Mouse (Mus musculus): ENCODE results near the gene Ung. TPM values are rescaled to one million over a fixed set of nuclear protein-coding genes. Genes with fewer than 3 reads are reported as not detected.

The Ung gene
- total and polyA plus RNA-seq, 3 experiments: 24.4 to 32.1 (median 27.1) TPM

DNA sequence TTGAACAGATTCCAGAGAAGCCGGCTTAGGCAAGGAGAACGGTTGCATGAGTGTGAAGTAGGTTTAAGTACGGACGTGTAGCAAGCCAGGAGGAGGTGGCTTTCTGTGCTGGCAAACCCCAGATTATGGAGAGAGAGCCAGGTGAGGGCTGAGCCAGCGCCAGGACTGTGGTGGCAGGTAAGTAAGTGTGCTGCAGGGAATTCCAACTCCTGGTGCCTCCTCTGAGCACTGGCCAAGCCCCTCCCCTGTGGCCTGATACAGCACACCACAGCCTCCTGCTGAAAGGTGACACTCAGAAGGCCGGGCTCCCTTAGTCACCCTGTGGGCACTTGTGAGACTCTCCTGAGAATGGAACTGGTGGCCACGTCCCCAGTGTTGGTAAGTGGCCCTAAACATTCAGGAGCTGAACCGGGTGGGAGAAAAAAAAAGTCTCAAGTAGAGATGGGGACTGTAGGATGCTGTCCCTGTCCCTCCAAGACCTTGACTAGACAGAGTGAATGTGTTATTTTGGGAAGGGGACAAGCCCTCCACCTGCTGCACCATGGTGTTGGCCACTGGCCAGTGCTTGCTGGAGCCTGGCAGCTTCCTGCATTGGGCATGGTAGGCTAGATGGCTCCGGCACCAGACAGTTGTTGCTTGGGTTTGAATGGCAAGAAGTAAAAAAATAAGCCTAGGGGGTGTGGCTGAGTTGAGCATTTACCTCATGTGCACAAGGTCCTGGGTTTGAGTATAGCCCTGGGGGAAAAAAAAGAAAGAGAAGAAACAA lies 25.2 kb downstream of the Ung start:
- Histone ChIP-seq H3K4me1 (ENCODE audit: control insufficient read depth, insufficient read depth, low read length) (peaks cover 2% of the 10 kb centered on the region; the same call in 1 of the 2 replicates), H3K9ac (ENCODE audit: low read depth, low read length) (no peak overlapping the region), H3K79me2 (replicated peaks; ENCODE audit: control insufficient read depth, insufficient read depth, low read length) (no peaks in the 10 kb centered on the region; the same call in 1 of the 2 replicates), H3K36me3 (ENCODE audit: control insufficient read depth, insufficient read depth, low read length) (no peaks in the 10 kb centered on the region), H3K27ac (peak overlapping the region; percentile 49), H3K27me3 (ENCODE audit: control insufficient read depth, insufficient read depth, low read length) (no peaks in the 10 kb centered on the region), H3K4me3 (no peak overlapping the region)
- TF ChIP-seq EP300 (IDR thresholded peaks at IDR 0.05; ENCODE audit: insufficient read depth, low read depth, low read length) (no peak), CTCF (IDR thresholded peaks at IDR 0.05) (no peak), POLR2A (IDR thresholded peaks at IDR 0.05; ENCODE audit: insufficient read depth, low read depth, low read length) (no peak)
- intact Hi-C loops (cut with DNase I): no loop called here
- peak in 1 of 2 experiments; percentile 61 for DNase-seq
- WGBS: 40% methylated on average over 9 of the region's 9 CpGs

DNA sequence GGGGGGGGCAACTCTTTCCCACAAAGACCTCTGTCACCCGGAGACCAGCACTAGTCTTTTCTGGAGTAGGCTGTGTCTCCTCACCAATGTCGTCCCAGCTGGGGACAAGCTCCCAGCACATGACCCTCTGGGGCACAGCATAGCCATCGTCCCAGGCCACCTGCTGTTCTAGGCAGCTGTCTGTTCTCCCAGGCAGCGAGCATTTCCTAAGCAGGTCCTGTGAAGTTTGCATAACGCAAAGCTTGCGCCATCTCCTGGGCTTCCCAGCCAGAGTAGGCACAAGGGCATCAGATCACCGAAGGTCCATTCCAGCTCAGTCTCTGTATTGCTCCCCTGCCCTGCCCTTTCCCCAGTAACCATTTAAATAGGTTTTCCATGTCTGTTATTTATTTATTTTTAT lies 27.1 kb downstream of the Ung start:
- Histone ChIP-seq H3K4me3 (no peak overlapping the region), H3K4me1 (ENCODE audit: control insufficient read depth, insufficient read depth, low read length) (peaks cover 2% of the 10 kb centered on the region; the same call in 1 of the 2 replicates), H3K79me2 (replicated peaks; ENCODE audit: control insufficient read depth, insufficient read depth, low read length) (no peaks in the 10 kb centered on the region; the same call in 1 of the 2 replicates), H3K9ac (ENCODE audit: low read depth, low read length) (no peak overlapping the region), H3K27ac (no peak overlapping the region), H3K27me3 (ENCODE audit: control insufficient read depth, insufficient read depth, low read length) (no peaks in the 10 kb centered on the region), H3K36me3 (ENCODE audit: control insufficient read depth, insufficient read depth, low read length) (peaks cover 3% of the 10 kb centered on the region; the same call in 1 of the 2 replicates)
- intact Hi-C loops (cut with DNase I): no loop called here
- no peak for DNase-seq
- WGBS: 47% methylated on average over 7 of the region's 7 CpGs
- TF ChIP-seq CTCF (IDR thresholded peaks at IDR 0.05) (no peak), EP300 (IDR thresholded peaks at IDR 0.05; ENCODE audit: insufficient read depth, low read depth, low read length) (no peak), POLR2A (IDR thresholded peaks at IDR 0.05; ENCODE audit: insufficient read depth, low read depth, low read length) (no peak)

DNA sequence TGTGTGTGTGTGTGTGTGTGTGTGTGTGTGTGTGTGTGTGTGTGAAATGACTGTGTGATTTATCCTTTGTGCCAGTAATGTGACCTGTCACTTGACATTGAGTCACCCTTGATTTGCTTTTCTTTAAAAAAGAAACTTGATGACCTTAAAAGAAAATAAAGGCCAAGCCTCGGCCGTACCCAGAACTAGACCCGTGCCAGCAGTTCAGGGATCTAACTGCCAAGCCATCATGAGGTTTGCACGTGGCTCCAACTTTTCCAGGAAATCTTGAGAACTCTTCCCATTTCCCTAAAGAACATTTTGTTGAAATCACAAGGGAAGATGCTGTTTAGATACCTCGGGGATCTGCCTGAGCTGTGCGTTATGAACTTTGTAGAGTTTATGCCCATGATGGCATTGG lies 31.2 kb downstream of the Ung start:
- H3K79me2 ChIP-seq (replicated peaks; ENCODE audit: control insufficient read depth, insufficient read depth, low read length): no peaks in the 10 kb centered on the region; the same call in 1 of the 2 replicates
- no peaks in the 10 kb centered on the region for H3K27me3 ChIP-seq (ENCODE audit: control insufficient read depth, insufficient read depth, low read length)
- H3K4me1 ChIP-seq (ENCODE audit: control insufficient read depth, insufficient read depth, low read length): peaks cover 5% of the 10 kb centered on the region
- H3K36me3 ChIP-seq (ENCODE audit: control insufficient read depth, insufficient read depth, low read length): peaks cover 3% of the 10 kb centered on the region; the same call in 1 of the 2 replicates
- peak overlapping the region; percentile 23; the same call in 1 of the 2 replicates for H3K27ac ChIP-seq
- 39% methylated on average over 6 of the region's 6 CpGs for WGBS
- H3K4me3 ChIP-seq: no peak overlapping the region
- intact Hi-C loops (cut with DNase I): no loop called here
- TF ChIP-seq CTCF (IDR thresholded peaks at IDR 0.05): no peak
- no peak for TF ChIP-seq EP300 (IDR thresholded peaks at IDR 0.05; ENCODE audit: insufficient read depth, low read depth, low read length)
- TF ChIP-seq POLR2A (IDR thresholded peaks at IDR 0.05; ENCODE audit: insufficient read depth, low read depth, low read length): no peak
- peak in 1 of 2 experiments; percentile 6 for DNase-seq
- H3K9ac ChIP-seq (ENCODE audit: low read depth, low read length): no peak overlapping the region

DNA sequence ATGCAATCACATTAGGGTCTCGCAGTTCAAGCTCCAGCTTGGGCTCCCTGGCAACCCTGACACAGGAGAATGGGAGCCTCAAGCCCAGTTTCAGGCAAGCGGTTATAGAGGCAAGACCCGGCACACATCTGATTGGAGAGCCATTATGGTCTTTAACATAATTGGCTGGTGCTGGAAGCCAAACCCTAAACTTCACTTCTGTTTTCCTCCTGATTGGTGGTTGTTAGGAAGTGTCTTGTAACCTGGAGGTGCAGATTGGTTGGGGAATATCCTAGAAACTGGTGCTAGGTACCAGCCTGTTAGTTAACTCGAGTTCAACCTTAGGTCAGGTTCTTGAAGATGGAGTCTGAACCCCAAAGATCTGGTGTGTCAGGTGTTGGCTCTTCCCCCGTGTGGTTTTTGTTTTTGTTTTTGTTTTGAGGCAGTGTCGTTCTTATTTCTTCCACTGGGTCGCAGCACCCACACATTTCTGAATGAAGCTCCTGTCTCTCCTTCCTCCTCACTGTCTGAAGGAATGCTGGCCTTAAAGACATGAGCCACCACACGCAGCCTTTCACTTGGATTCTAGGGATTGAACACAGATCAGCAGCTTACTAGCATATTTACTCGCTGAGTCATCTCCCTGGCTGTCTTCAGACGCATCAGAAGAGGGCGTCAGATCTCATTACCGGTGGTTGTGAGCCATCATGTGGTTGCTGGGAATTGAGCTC lies 32.1 kb downstream of the Ung start:
- H3K27me3 ChIP-seq (ENCODE audit: control insufficient read depth, insufficient read depth, low read length): no peaks in the 10 kb centered on the region
- intact Hi-C loops (cut with DNase I): no loop called here

DNA sequence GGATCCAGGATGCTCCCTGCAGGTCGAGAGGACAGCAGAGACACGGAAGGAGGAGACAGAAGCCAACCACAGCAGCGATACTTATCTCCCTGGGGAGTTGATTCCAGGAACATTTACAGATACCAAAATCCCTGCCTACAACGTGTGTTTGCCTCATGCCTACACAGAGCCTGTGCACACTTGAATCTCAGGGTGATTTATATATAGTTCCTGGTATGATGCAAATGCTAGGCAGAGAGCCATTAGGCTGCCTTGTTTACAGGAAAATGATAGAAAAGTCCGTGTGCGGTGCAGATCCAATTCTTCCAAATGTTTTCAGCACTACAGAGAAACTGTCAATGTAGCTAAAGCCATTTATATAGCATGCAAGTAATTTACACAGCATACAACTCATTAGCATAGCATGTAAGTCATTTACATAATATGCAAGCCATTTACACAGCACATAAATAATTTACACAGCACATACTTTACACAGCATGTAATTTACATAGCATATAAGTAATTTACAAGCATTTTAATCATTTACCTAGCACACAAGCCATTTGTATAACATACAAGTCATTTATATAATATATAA lies 33.0 kb downstream of the Ung start:
- Histone ChIP-seq H3K4me3 (no peak overlapping the region), H3K79me2 (replicated peaks; ENCODE audit: control insufficient read depth, insufficient read depth, low read length) (no peaks in the 10 kb centered on the region), H3K9ac (ENCODE audit: low read depth, low read length) (no peak overlapping the region), H3K36me3 (ENCODE audit: control insufficient read depth, insufficient read depth, low read length) (peaks cover 3% of the 10 kb centered on the region; the same call in 1 of the 2 replicates), H3K27me3 (ENCODE audit: control insufficient read depth, insufficient read depth, low read length) (no peaks in the 10 kb centered on the region), H3K4me1 (ENCODE audit: control insufficient read depth, insufficient read depth, low read length) (peaks cover 5% of the 10 kb centered on the region), H3K27ac (peak overlapping the region; percentile 54; the same call in 1 of the 2 replicates)
- no peak for DNase-seq
- 28% methylated on average over 6 of the region's 6 CpGs for WGBS
- intact Hi-C loops (cut with DNase I): no loop called here
- TF ChIP-seq POLR2A (IDR thresholded peaks at IDR 0.05; ENCODE audit: insufficient read depth, low read depth, low read length) (no peak), EP300 (IDR thresholded peaks at IDR 0.05; ENCODE audit: insufficient read depth, low read depth, low read length) (no peak), CTCF (IDR thresholded peaks at IDR 0.05) (no peak)

More for the DNA sequence above, 32.1 kb downstream of the Ung start:
- Histone ChIP-seq H3K4me3 (no peak overlapping the region), H3K9ac (ENCODE audit: low read depth, low read length) (no peak overlapping the region), H3K27ac (peak overlapping the region; percentile 23), H3K79me2 (replicated peaks; ENCODE audit: control insufficient read depth, insufficient read depth, low read length) (no peaks in the 10 kb centered on the region; the same call in 1 of the 2 replicates), H3K36me3 (ENCODE audit: control insufficient read depth, insufficient read depth, low read length) (peaks cover 3% of the 10 kb centered on the region; the same call in 1 of the 2 replicates), H3K4me1 (ENCODE audit: control insufficient read depth, insufficient read depth, low read length) (peaks cover 5% of the 10 kb centered on the region)
- DNase-seq: no peak
- whole genome bisulfite sequencing: 30% methylated on average over 12 of the region's 12 CpGs
- no peak for TF ChIP-seq POLR2A (IDR thresholded peaks at IDR 0.05; ENCODE audit: insufficient read depth, low read depth, low read length)
- TF ChIP-seq EP300 (IDR thresholded peaks at IDR 0.05; ENCODE audit: insufficient read depth, low read depth, low read length): no peak
- TF ChIP-seq CTCF (IDR thresholded peaks at IDR 0.05): peak; percentile 51
